Mouse (Mus musculus) gastrocnemius, postnatal 25 days (tissue): Measurements from ENCODE around the gene Cisd3. TPM values are rescaled to one million over a fixed set of nuclear protein-coding genes. Genes with fewer than 3 reads are reported as not detected.
"Not testable (repeated sequence)": the region's sequence is repeated elsewhere in the genome, so short reads cannot be mapped to it uniquely, and the experiment has no call there.

Source experiments
- DNase-seq: peaks from one replicate; pipeline ENCODE4 v3.0.0; 2022
- long read RNA-seq, 2 experiments: library from polyadenylated mRNA; stranded (forward); transcript quantifications; one replicate each; pipeline ENCODE4 v2.0.0; 2021
- total RNA-seq, 2 experiments: library from RNA; stranded (reverse); gene quantifications; 1 replicate in 1 of 2; 2 replicates in 1 of 2; pipeline ENCODE4 v1.2.3; 2021

Gene Cisd3
- total RNA-seq = 100 to 1,000 TPM; 109 to 113 TPM
- long read RNA-seq, experiment 1, transcript Cisd3-201 (3 exons, 737 nt) = major isoform, 166 of 184 reads
- long read RNA-seq, experiment 1, partial matches to known transcripts = 8 of 184 reads
- long read RNA-seq, experiment 1, other reads (novel, unspliced or antisense) = 9 of 184 reads
- long read RNA-seq, experiment 2, transcript Cisd3-201 (3 exons, 737 nt) = major isoform, 114 of 126 reads
- long read RNA-seq, experiment 2, partial matches to known transcripts = 2 of 126 reads
- long read RNA-seq, experiment 2, other reads (novel, unspliced or antisense) = 10 of 126 reads

DNA sequence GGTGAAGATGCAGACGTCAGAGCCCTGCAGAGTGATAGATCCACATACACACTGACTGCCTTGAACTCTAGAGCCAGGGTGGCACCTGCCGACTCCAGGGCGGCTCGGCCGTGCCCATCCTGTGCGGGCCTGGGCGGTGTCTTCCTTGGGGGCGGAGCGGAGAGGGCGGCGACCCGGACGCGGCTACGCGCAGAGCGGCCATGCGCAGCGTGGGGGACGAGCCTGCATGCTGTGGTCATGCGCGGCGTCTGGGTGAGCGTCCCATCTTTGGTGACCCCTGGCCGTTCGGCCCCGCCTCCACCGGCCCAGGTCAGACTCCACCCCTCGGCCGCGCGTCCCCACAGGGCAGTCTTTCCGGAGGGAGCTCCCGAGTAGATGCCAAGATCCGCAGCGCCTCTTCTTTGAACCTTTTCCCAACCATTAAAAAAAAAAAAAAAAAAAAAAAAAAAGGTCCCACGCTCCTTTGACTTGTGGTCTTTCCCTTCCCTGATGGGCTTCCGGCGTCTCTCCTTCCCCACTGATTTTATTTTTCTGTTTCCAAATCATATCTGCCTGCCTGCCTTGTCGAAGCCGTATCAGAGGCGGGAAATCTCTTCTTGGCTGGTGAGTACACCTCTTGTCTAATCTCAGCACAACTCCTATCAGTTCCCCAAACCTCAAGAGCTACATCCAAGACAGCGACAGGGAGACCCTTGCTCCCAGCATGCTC is at the start of gene Cisd3:
Cisd3 (plus strand) TSS at position 214 of the 709 bp plus-strand sequence.
- DNase-seq = peak; percentile 96

DNA sequence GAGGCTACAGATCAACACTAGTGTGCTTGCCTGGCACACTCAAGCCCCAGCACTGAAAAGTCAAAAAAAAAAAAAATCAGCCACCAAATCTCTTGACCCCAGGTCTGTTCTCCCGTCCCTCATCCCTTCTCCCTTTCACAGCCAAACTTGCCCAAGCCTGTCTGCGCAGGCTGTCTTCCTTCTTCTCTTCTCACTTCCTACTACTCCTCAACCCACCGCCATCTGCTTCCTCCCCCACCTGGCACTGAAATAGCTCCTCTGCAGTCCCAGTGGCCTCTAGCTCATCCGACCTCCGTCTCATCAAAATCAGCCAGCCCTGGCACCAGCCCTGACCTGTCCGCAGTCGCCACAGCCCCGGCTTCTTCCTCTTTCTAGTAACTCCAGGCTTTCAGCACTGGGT is 44.0 kb upstream of the Cisd3 start:
- DNase-seq = no peak

DNA sequence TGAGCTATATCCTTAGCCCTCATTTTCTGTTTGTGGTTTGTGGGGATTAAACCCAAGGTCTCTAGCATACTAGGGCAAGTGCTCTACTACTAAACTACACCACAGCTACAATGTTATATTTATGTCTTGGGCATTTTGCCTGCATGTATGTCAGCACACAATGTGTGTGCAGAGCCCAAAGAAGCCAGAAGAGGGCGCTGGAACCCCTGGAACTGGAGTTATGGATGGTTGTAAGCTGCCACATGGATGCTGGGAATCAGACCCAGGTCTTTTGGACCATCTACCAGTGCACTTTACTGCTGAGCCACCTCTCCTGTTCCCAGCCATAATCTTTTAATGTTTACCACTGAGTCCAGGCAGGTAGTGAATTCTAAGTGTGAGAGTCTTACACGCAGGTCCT is 42.9 kb upstream of the Cisd3 start:
- no peak for DNase-seq

DNA sequence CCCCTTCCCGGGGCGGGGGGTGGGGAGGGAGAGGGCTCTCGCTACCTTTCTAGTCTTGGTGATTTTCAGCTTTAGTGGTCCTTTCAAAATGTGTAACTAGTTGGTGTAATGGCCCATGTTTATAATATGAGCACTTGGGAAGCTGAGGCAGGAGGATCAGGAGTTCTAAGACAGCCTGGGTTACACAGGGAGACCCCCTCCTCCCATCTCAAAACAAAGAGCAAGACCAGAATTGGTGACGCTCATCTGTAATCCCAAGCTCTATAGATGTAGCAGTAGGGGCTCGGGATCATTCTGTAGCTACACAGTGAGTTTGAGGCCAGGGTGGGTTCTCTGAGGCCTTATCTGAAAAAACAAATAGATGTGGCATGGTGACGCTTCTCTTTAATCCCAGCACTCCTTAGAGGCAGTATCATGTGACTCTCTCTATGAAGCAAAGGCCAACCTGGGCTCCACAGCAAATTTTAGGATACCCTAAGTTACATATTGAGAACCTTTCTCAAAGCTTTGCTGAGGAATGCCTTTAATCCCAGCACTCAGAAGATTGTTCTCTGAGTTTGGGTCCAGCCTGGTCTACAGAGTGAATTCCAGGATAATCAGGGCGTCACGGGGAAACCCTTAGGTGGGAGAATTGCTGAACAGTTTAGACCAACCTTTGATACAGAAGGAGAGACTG is 42.1 kb upstream of the Cisd3 start:
- DNase-seq = no peak

DNA sequence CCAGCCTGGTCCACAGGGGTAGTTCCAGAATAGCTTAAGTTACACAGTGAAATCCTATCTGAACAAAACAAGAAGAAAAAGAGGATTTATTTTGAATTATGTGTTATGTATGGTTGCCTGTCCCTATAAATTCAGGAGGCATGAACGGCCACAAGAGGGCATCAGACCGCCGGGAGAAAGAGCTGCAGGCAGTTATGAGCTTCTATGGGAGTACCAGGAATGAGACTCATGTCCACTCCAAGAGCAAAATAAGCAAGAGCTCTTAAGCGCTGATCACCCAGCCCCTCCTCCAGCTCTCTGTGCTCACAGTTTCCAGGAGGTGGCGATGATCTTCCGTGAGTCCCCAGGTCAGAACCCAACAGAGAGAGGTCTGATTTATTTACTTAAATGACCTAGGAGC is 40.8 kb upstream of the Cisd3 start:
- no peak for DNase-seq

DNA sequence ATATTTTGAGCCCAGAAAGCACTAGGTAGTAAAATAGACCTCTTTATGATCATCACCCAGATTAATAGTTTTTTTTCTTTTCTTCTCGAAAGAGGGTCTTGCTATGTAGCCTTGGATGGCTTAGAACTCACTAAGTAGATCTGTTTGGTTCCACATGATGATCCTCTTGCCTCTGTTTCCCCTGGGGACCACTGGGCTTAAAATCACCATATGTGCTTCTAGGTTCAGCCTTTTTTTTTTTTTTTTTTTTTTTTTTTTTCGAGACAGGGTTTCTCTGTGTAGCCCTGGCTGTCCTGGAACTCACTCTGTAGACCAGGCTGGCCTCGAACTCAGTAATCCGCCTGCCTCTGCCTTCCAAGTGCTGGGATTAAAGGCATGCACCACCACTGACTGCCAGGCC is 37.1 kb upstream of the Cisd3 start:
- not testable (repeated sequence) for DNase-seq

DNA sequence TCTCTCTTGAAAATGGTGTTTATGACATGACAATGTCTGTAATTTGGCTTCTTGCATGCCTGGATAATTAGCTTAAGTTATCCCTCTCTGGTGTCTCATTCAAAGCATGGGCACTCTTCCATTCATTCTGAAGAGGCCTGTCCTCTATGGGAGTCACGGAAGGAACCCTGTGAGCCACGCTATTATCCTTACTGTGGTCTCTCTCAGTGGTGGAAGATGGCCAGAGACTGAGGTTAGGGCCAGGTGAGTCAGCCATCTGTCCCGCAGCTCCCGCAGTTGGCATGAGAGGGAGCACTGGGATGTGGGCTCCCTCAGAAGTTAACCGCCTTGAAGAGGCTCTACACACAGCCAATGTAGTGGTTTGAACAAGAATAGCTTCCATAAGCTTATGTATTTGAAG is 35.3 kb upstream of the Cisd3 start:
- no peak for DNase-seq

DNA sequence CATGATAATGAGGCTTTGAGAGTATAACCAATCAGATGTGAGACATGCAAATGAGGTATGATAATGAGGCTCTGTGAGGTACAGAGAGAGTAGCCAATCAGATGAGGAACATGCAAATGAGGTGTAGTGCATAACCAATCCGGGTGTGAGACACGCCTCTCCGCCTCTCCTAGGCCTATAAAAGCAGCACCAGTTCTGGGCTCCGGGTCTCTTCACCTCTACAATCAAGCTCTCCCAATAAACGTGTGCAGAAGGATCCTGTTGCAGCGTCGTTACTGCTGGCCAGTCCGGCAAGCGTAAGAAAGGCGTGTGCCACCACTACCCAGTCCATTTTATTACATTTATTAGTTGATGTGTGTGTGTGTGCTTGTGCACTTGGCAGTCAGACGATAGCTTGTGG is 32.2 kb upstream of the Cisd3 start:
- DNase-seq = not testable (repeated sequence)

DNA sequence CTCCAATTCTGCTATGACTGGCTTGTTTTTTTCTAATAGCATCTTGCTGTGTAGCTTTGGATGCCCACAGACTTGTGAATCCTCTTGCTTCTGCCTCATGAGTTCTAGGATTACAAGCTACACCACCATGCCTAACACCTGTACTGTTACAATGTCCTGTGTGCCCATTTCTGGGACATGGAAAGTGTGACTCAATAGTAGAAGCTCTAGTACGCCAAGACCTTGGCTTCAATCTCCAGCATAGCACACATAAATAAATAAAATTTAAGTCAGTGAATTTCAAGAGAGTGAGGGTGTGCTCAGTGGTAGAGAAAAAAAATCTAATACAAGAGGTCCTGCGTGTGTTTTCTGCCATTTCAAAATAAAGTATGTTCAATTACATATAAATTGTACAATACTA is 31.4 kb upstream of the Cisd3 start:
- no peak for DNase-seq

DNA sequence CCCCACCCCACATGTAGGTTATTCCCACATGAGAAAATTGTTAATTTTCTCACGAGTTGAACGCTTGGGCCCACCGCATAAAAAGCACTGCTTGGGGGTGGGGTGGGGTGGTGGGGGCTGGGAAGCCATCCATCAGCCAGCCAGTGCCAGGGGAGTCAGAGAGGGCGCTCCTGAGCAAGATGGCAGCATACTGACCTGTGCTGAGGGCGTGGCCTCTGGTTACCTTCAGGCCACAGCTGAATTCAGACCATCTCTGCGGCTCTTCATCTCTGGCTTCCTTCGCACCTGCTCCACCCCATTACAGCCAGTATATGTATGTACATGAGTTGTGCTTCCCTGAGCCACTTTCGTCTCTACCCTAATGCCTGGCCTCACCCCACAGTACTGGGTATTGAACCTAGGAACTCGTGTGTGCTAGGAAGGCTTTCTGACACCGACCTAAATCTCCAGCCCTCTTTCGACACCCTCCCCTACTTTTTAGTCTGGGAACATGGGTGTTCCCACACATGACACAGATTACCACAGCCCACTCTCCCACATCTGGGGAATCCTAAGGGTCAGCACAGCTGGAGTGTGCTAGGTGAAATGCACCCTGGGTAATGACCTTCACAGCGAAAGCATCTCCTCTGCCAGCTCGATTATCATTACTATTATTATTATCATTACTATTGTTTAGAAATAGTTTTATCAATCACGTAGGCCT is 29.2 kb upstream of the Cisd3 start:
- no peak for DNase-seq

DNA sequence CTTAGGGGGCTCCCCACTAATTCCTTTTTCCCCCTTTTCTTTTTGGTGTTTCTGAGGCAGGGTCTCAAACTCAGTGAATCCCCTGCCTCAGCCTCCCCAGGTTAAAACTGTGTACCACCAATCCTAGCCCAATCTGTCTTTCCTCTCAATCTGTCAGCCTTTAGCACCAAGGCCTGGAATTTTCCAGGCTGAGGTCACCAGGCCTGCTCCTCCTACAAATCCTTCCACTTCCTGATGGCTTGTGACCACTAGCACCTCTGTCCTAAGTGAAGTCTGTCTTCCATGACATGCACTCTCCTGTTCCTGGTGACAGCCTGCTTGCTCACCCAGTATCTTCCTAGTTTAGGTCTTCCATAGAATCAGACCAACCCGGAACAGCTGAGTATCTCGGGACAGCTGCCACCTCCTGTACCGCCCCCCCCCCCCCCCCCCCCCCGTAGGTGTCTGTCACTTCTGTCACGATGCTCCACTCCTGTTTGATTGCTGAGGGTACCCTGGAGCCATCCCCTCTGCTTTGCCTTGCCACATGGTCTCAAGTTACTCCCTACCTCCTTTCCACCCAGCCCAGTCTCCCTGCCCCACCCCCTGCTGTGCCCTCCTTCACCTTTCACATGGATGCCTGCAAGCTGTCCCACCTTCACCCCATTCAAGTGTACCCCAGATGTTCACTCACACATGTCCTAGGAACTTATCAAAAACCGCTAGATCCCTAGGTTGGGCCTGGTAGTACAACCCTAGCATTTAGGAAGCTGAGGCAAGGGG is 28.3 kb upstream of the Cisd3 start:
- DNase-seq = no peak

DNA sequence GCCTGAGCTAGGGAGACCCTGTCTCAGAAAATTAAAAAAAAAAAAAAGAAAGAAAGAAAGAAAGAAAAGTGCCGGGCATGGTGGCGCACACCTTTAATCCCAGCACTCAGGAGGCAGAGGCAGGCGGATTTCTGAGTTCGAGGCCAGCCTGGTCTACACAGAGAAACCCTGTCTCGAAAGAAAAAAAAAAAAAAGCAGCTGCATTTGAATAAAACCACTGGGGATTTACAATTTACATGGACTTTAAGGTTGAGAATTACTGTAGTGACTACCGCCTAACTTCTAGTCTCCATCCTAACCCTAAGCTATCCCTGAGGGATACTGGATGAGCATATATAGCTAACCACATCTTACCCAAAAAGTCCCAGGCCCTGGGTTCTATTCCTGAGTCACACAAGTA is 27.7 kb upstream of the Cisd3 start:
- not testable (repeated sequence) for DNase-seq

DNA sequence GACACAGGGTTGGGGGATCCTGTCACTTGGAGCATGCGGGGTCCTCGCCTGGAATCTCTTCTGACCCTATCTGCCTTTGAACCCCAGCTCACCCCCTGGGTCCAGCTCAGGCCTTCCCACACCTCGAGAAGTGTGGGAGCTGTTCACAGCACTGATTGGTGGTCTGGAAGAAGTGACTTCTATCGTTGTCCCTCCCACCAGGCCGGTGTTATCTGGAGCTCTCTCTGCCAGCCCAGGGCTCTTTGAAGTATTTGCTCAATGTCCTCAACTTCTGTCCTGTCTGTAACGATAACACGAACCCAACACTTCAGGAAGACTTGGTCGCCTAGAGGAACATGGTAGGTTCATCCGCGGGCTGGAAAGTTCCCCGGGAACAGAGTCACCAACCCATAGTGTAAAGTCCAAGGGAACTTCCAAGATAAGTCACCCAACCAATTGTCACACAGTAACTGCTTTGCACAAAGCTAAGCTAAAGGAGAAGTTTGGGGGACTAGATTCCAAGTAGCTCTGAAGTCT is 26.8 kb upstream of the Cisd3 start:
- DNase-seq = no peak

DNA sequence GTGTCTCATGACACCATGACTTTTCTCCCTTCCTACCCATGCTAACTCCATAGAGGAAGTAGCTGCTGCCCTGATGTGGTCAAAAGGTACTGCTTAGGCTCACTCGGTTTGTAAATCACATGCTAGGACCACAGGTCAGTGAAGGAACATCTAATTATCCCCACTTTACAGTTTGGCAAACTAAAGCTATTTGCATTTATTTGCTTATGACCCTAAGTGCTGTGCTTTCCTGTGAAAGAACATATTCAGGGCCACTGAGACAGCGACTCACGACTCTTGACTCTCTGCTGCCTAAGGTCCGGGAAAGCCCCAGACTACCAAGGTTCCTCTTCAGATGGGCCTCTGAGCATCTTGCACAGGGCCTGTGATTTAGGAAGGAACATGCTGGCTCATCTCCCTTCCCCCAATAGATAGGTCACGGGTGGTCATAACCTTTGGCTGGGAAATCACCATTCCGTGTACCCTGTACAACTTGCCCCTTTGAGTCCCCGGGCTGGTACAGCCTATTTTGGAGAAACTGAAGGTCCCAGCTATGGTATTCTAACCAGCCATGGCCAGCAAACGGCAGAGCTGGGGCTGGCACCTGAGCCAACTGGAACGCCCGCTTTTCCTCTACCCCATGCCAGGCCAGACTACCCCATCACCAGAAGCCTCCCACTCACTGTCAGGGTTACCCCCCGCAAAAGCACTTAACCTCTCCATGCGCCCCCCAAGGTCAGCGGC is 26.2 kb upstream of the Cisd3 start:
- DNase-seq = no peak

DNA sequence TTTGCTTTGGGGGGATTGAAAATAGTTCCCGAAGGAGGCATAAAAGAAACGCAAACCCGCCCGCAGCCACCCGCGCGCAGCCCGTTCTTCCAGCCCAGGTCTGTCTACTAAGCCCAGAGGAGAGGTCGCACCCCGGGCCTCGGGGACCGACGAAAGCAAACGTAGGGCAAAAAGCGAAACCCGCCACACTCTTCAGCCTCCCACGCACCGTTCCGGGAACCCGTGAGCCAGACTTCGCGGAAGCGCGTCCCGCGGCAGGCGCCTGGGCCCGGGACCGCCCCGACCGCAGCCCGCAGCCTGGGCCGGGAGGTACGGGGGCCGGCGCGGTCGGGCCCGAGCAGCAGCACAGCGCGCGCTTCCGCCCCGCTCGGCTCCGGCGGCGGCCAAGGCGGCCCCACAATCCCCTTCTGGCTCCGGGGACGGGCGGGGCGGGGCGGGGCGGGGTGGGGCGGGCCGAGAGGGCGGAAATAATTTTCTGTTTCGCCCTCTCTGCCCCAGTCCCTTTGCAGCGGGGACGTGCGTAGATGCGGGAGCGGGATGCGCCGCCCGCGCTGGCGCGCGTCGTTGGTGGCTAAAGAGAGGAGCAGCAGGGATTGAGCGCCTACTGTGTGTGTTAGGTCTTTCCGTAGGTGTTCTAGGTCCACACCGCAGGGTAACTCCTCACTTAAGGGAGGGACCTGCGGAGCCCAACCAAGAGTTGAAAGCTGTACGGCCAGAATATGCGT is 25.5 kb upstream of the Cisd3 start:
- peak; percentile 87 for DNase-seq

DNA sequence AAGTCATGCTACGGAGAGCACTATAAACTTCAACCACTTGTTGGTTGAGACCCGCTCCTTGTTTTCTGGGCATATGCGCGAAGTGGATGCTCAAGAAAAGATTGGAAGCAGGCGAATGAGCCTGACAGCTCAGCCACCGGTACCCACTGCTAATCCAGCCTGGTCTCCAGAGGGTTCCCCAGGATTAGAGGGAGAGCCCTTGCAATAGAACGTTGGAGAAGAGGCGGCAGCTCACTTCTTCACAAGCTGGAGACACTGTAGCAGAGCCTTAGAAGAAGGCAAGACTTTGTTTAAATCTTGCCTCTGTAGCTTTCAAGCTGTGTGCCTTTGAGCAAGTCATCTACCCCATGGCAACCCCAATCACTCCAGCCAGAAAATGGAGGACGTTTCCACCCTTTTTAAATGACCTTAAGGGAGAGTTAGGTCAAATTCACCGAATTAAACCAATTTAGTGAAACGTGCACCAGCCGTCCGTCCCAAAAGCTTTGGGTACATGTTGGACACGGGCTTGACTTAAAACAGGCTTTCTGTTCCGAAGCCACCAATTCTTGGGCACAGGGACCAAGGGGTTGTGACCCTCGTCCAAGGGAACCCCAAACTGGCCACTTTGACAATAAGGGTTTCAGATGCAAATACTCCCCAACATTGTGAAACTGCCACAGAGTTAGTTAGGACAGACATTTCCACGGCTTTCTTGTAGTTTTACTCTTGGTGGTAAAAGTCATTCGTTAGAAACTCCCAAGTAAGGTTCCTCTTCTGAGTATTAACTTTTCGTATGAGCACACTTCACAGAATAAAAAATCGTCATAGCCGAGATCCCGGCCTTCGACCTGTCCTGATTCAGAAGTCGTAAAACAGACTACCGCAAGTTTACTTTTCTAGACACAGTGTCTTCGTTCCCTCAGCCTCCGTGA is 24.6 kb upstream of the Cisd3 start:
- DNase-seq = no peak

DNA sequence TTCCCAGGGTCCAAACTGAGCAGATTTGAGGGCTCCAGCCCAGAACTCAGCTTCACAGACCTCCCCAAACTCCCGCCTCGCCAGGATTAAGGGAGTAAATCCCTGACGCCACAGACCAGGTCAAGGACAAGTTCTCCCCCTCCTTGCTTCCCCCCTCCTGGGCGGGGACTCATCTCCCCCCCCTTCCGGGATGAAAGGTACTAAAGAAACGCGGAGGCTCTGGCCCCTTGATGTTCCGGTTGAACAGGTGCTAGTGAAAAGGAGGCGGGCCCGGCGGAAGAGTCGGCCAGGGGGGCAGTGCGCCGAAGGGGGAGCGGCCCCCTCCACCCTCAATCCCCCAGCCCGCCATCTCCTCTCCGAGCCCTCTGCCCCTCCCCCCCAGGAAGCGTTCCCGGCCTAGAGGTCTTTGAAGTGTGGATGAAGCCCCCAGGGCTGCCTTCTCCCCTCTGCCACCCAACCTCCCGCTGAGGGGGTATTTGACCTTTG is 23.9 kb upstream of the Cisd3 start:
- DNase-seq = peak; percentile 67

DNA sequence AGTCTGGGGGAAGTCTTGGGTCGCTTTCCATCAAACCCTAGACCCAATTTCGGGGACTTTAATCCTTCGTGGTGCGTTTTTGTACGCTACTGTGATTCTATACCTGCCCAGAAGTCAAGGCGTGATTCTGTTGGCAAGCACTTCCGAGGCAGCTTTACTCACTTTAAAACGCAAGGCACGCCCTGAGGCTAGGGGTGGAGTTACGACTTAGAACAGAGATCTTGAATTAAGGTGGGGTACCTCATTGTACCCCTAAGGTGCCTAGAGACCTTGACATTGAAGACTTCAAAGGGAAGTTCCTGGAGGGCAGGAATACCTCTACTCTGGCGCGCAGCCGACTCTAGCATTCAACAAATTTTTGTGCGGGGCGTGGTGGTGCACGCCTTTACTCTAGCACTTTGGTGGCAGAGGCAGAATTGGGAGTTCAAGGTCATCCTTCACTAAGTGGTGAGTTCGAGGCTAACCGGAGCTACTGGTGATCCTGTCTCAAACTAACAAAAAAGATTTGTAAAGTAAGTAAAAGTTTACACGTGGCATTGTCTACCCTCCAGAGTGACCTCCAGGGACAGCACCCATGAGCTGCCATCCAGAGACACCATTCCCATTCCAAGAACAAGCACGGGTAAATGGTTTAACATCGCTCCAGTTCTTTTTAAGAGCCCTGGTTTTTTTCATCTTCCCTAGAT is 23.3 kb upstream of the Cisd3 start:
- no peak for DNase-seq
